Mouse (Mus musculus) inflammation-experienced regulatory T-cells, adult 6 months (primary cell): ENCODE measurements around the gene Senp1. TPM values are rescaled to one million over a fixed set of nuclear protein-coding genes. Genes with fewer than 3 reads are reported as not detected.

Experiments used
- ATAC-seq: one replicate; pipeline ENCODE4 v1.8.0; 2017
- polyA plus RNA-seq, 3 experiments: library from polyadenylated mRNA; unstranded; fragments of 100-300 nt; shearing (Covaris generic); gene quantifications; one replicate each; pipeline ENCODE4 v1.2.1; 2017

Senp1 gene
- polyA plus RNA-seq, 3 experiments from 2014 or later = 29.3 to 35.6 (median 35.0) TPM

- ATAC-seq = no peak
Measured at GRCm38 (mm10) chr15:98107703-98108296, 14.3 kb upstream of the Senp1 start.

- no peak for ATAC-seq
Measured at GRCm38 (mm10) chr15:98107230-98107629, 13.7 kb upstream of the Senp1 start.

- no peak for ATAC-seq
Measured at GRCm38 (mm10) chr15:98106506-98106905, 13.0 kb upstream of the Senp1 start.

- ATAC-seq = no peak
Measured at GRCm38 (mm10) chr15:98102401-98102800, 8.9 kb upstream of the Senp1 start.

GRCm38 (mm10) chr15:98098519-98098918 lies 5.0 kb upstream of the Senp1 start:
- ATAC-seq = no peak

GRCm38 (mm10) chr15:98096957-98097356 lies 3.4 kb upstream of the Senp1 start:
- no peak for ATAC-seq

- ATAC-seq = no peak
Measured at GRCm38 (mm10) chr15:98094905-98095304, 1.4 kb upstream of the Senp1 start.

- no peak for ATAC-seq
Measured at GRCm38 (mm10) chr15:98092372-98093120, 998 bp downstream of the Senp1 start, which contains the start of gene Pfkm. Pfkm (plus strand) TSS chr15:98092589.

- no peak for ATAC-seq
Measured at GRCm38 (mm10) chr15:98091841-98092240, 1.7 kb downstream of the Senp1 start.

GRCm38 (mm10) chr15:98089421-98090183 lies 3.9 kb downstream of the Senp1 start:
- ATAC-seq = peak; percentile 88

- ATAC-seq = no peak
Measured at GRCm38 (mm10) chr15:98088889-98089288, 4.7 kb downstream of the Senp1 start.

GRCm38 (mm10) chr15:98076901-98077300 lies 16.6 kb downstream of the Senp1 start:
- no peak for ATAC-seq

- no peak for ATAC-seq
Measured at GRCm38 (mm10) chr15:98075034-98075433, 18.5 kb downstream of the Senp1 start.

GRCm38 (mm10) chr15:98074521-98074920 lies 19.0 kb downstream of the Senp1 start:
- ATAC-seq = no peak

- no peak for ATAC-seq
Measured at GRCm38 (mm10) chr15:98070376-98070775, 23.2 kb downstream of the Senp1 start.

- ATAC-seq = no peak
Measured at GRCm38 (mm10) chr15:98069566-98070245, 23.8 kb downstream of the Senp1 start.

- no peak for ATAC-seq
Measured at GRCm38 (mm10) chr15:98068506-98068905, 25.0 kb downstream of the Senp1 start.

- peak; percentile 53 for ATAC-seq
Measured at GRCm38 (mm10) chr15:98067492-98067891, 26.1 kb downstream of the Senp1 start.

- ATAC-seq = peak; percentile 64
Measured at GRCm38 (mm10) chr15:98066602-98067001, 26.9 kb downstream of the Senp1 start.

GRCm38 (mm10) chr15:98065881-98066280 lies 27.7 kb downstream of the Senp1 start:
- no peak for ATAC-seq

- ATAC-seq = no peak
Measured at GRCm38 (mm10) chr15:98055246-98055645, 38.3 kb downstream of the Senp1 start.

GRCm38 (mm10) chr15:98051685-98052084 lies 41.9 kb downstream of the Senp1 start:
- ATAC-seq = no peak
